Mouse (Mus musculus) cortical plate, adult 2 months (tissue): ENCODE data around the gene Hemgn. TPM values are rescaled to one million over a fixed set of nuclear protein-coding genes. Genes with fewer than 3 reads are reported as not detected.

Experiments
- H3K27ac ChIP-seq: fragments of 200-500 bp; 2 replicates; pipeline ENCODE4 v1.5.1; 2012; ENCODE audit warnings: low read length, control low read depth, inconsistent platforms; ENCODE audit not compliant: insufficient read depth
- H3K4me1 ChIP-seq: fragments of 200-500 bp; 2 replicates; pipeline ENCODE4 v1.6.1; 2011; ENCODE audit warnings: low read length; ENCODE audit not compliant: control insufficient read depth, insufficient read depth
- H3K4me3 ChIP-seq: fragments of 200-500 bp; 2 replicates; pipeline ENCODE4 v1.5.1; 2011; ENCODE audit warnings: mild to moderate bottlenecking, low read length, control low read depth; ENCODE audit not compliant: insufficient read depth
- CTCF ChIP-seq: fragments of 200-500 bp; IDR thresholded peaks from 2 replicates; pipeline ENCODE4 v1.5.1; 2011; ENCODE audit warnings: mild to moderate bottlenecking, control low read depth, low read length; ENCODE audit not compliant: insufficient read depth; ENCODE audit errors: extremely low read depth
- POLR2A ChIP-seq: fragments of 200-500 bp; IDR thresholded peaks from 2 replicates; pipeline ENCODE4 v1.6.1; 2011; ENCODE audit warnings: mild to moderate bottlenecking, low read length, control low read depth; ENCODE audit not compliant: insufficient read depth; ENCODE audit errors: extremely low read depth
- polyA plus RNA-seq: library from polyadenylated mRNA; depleted of rRNA; stranded (reverse); fragments of >200 nt; gene quantifications from 2 replicates; pipeline ENCODE4 v1.2.3, GENCODE M21; 2012

Gene Hemgn
- polyA plus RNA-seq, 1 experiment, result not detected

- no peaks in the 10 kb centered on the region for H3K4me1 ChIP-seq
- no peak overlapping the region for H3K27ac ChIP-seq
- no peak overlapping the region; the same call in 1 of the 2 replicates for H3K4me3 ChIP-seq
- no peak for TF ChIP-seq POLR2A
- peak; percentile 72 for TF ChIP-seq CTCF
These were observed 22.8 kb downstream of the Hemgn start for GRCm38 (mm10) chr4:46390390-46390970.

- Histone ChIP-seq H3K4me1 (no peaks in the 10 kb centered on the region), H3K27ac (peak overlapping the region; percentile 94), H3K4me3 (peak overlapping the region; percentile 46)
- TF ChIP-seq POLR2A (no peak), CTCF (no peak)
These were observed 23.5 kb downstream of the Hemgn start for GRCm38 (mm10) chr4:46389612-46390341.

DNA sequence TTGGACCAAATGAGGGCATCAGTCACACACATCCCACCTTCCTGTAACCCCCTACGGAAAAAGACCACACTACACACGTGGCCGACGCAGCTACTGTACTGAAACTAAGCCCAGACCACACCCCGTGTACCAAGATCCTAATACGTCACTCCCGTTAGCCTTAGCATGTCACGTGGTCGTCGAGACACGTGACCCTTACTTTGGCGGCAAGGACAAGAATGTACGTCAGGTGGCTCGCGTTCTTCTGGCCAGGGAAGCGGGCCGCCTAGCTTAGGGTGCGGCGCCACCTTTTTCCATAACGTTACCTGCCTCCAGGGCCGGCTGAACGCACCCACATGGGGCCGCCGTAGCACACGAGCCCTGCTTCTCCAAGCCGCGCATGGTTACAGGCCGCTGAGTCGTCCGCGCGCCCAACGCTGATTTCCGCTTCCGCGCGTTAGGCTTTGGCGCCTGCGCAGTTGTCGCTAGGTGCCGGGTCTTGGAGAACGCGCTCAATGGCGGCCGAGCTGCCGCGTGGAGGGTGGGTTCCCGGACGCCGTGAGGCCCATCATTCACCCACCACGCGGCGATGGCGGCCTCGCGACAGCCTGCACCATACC lies 24.2 kb downstream of the Hemgn start, which contains the start of gene Trmo:
Trmo (minus strand) TSS at position 425 of the 599 bp plus-strand sequence.
- H3K4me1 ChIP-seq, result no peaks in the 10 kb centered on the region
- peak within 1 kb of the TSS; percentile 94 for H3K27ac ChIP-seq
- no peak for TF ChIP-seq CTCF
- TF ChIP-seq POLR2A, result peak; percentile 72
- H3K4me3 ChIP-seq, result peak within 1 kb of the TSS; percentile 46

- H3K4me3 ChIP-seq, result peak overlapping the region; percentile 46; the same call in 1 of the 2 replicates
- no peaks in the 10 kb centered on the region for H3K4me1 ChIP-seq
- H3K27ac ChIP-seq, result no peak overlapping the region
- no peak for TF ChIP-seq POLR2A
- no peak for TF ChIP-seq CTCF
These were observed 24.8 kb downstream of the Hemgn start for GRCm38 (mm10) chr4:46388556-46388955.

DNA sequence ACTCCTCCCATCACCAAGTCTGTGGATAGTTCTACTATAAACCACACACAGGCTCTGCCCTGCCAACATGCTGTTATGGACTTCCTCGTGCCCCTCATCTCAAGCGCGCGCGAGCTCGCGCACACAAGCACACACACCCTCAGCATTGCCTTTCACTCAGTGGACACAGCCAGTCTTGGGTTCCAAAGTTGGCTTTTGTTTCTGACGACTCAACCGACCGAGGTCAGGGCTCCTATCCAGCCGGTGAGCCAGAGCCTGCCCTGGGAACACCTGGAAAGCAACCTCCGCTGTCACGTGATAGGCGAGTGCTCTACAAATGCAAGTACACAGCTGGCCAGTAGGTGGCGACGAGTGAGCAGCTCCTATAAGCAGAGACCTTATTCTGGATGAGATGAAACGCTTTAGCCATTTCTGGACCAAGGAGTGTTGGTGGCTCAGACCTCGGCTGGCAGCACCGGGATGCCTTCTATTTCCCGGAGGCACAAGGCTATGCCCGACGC lies 38.4 kb downstream of the Hemgn start:
- peak; percentile 94 for TF ChIP-seq CTCF
- TF ChIP-seq POLR2A, result no peak
- Histone ChIP-seq H3K27ac (no peak overlapping the region), H3K4me1 (no peaks in the 10 kb centered on the region), H3K4me3 (peak overlapping the region; percentile 17)

GRCm38 (mm10) chr4:46374455-46374854 lies 38.9 kb downstream of the Hemgn start:
- TF ChIP-seq POLR2A, result no peak
- TF ChIP-seq CTCF, result peak; percentile 42
- H3K4me3 ChIP-seq, result peak overlapping the region; percentile 17; the same call in 1 of the 2 replicates
- H3K27ac ChIP-seq, result no peak overlapping the region
- H3K4me1 ChIP-seq, result no peaks in the 10 kb centered on the region

- no peak overlapping the region for H3K4me3 ChIP-seq
- no peak for TF ChIP-seq POLR2A
- TF ChIP-seq CTCF, result no peak
- H3K4me1 ChIP-seq, result no peaks in the 10 kb centered on the region
- no peak overlapping the region for H3K27ac ChIP-seq
These were observed 42.3 kb downstream of the Hemgn start for GRCm38 (mm10) chr4:46371030-46371429.

GRCm38 (mm10) chr4:46370406-46370805 lies 42.9 kb downstream of the Hemgn start:
- TF ChIP-seq CTCF (no peak), POLR2A (no peak)
- H3K4me1 ChIP-seq, result no peaks in the 10 kb centered on the region

GRCm38 (mm10) chr4:46369070-46369469 lies 44.2 kb downstream of the Hemgn start:
- H3K4me3 ChIP-seq, result no peak overlapping the region
- H3K4me1 ChIP-seq, result no peaks in the 10 kb centered on the region
- TF ChIP-seq CTCF (no peak), POLR2A (no peak)
- no peak overlapping the region for H3K27ac ChIP-seq

More at GRCm38 (mm10) chr4:46370406-46370805, 42.9 kb downstream of the Hemgn start:
- Histone ChIP-seq H3K4me3 (no peak overlapping the region), H3K27ac (no peak overlapping the region)

GRCm38 (mm10) chr4:46367487-46367959 lies 45.8 kb downstream of the Hemgn start:
- H3K4me3 ChIP-seq, result no peak overlapping the region
- H3K4me1 ChIP-seq, result no peaks in the 10 kb centered on the region
- no peak overlapping the region for H3K27ac ChIP-seq
- TF ChIP-seq POLR2A, result no peak
- TF ChIP-seq CTCF, result no peak
